Mouse (Mus musculus): ENCODE measurements around the gene Slc1a5.
A peak's percentile ranks its signal among the peaks of the same experiment; 100 is the strongest.

Slc1a5 gene

GRCm38 (mm10) chr7:16819794-16820193 lies 38.7 kb downstream of the Slc1a5 start:
- no peak for DNase-seq (ENCODE audit: low spot score in 2 of 2)

DNA sequence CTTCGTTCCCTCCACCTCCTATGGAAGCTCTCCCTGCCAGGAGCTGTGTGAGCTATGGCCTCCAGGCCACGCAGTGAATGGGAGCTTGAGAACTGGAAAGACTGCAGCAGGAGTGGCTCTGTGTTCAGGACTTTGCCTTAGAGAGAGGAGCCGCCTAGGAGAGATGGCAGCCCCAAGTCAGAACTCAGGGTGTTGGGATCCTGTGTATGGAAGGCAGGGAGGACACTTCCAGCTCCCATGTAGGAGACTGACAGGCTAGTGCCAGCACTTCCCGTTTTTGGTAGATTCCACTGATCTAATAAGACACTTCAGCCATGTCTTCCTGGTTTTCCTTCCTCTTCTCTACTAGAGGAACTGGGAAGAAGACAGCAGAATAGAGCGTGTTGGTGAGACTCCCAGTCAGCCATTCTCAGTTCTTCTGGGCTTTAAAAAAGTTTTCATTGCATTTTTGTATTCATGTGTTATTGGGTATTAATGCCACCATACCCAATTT lies 39.2 kb downstream of the Slc1a5 start:
- DNase-seq (ENCODE audit: low spot score in 2 of 2), result no peak

GRCm38 (mm10) chr7:16821091-16821490 lies 40.0 kb downstream of the Slc1a5 start:
- DNase-seq (ENCODE audit: low spot score in 2 of 2), result no peak

DNA sequence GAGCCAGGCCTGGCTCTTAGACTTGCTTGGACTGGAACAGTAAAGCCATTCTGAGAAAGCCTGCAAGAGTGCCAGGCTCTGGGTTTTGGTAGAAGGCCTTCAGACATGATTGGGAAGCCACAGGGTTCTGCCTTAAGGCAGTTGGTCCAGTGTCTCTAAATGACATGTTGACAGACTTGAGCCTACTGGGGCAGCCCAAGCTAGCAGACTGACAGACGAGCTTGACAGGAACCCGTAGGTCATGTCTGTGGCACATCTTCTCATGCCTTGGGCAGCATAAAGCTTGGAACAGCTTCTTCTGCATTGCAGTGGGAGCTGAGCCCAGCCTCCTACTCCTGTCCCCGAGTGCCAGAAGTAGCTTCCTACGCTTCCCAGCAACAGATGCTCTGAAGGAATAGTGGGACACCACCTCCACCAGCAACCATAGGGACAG lies 40.5 kb downstream of the Slc1a5 start:
- DNase-seq (ENCODE audit: low spot score in 2 of 2), result peak; percentile 81 to 89

- peak; percentile 85 to 90 for DNase-seq (ENCODE audit: low spot score in 2 of 2)
Measured at GRCm38 (mm10) chr7:16823734-16824133, 42.6 kb downstream of the Slc1a5 start.

DNA sequence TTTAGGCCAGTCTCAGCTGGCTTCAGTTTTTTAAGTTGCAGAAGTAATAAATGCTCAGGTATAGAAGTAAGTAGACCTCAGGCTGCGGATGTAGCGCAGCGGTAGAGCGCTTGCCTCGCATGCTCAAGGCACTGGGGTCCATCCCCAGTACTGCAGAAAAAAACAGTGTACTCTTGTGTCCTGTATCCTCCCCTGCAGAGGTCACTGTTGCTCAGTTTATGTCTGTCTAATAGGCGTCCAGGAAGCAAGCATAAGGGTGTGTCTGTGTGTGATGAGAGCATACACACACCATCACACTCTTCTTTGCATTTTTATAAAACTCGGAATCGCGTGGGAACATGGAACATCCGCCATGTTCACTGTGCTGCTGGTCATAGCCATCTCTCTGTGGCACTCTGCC lies 44.6 kb downstream of the Slc1a5 start:
- DNase-seq (ENCODE audit: low spot score in 2 of 2), result no peak

DNA sequence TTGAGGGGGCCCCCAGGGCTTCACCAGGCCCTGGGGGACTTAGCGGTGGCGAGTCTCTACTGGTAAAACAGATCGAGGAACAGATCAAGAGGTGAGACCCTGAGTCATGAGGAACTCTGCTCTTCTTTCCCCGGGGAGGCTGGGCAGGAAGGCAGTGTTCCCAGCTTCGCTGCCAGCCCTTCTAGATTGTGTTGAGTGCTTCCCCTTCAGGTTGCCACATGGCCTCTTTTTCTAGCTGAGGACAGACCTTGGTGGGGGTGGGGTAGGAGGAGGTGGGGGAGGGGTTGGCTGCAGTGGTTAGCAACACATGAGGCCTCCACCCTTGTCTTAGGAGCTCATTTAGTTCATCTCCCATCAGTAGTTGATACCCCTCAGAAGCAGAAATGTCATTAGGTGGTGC lies 45.4 kb downstream of the Slc1a5 start:
- DNase-seq (ENCODE audit: low spot score in 2 of 2), result no peak

DNA sequence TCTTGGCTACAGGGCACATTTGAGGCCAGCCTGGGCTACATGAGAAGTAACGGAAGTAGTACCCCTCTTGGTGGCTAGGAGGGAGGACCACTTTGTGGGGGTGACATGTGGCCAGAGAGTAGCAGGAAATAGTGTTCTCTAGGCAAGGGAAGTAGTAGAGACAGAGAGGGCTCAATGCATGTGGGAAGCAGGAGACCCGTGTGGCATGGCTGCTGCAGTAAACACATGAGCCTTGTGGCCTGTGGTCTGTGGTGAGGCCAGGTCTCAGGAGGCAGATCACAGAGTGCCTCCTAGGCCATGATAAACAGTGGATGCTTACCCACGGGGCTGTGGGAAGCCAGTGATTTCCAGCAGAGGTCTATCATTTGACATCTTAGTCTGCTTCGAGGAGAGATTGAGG lies 46.1 kb downstream of the Slc1a5 start:
- DNase-seq (ENCODE audit: low spot score in 2 of 2), result no peak

- no peak for DNase-seq (ENCODE audit: low spot score in 2 of 2)
Measured at GRCm38 (mm10) chr7:16830449-16830848, 49.3 kb downstream of the Slc1a5 start.

DNA sequence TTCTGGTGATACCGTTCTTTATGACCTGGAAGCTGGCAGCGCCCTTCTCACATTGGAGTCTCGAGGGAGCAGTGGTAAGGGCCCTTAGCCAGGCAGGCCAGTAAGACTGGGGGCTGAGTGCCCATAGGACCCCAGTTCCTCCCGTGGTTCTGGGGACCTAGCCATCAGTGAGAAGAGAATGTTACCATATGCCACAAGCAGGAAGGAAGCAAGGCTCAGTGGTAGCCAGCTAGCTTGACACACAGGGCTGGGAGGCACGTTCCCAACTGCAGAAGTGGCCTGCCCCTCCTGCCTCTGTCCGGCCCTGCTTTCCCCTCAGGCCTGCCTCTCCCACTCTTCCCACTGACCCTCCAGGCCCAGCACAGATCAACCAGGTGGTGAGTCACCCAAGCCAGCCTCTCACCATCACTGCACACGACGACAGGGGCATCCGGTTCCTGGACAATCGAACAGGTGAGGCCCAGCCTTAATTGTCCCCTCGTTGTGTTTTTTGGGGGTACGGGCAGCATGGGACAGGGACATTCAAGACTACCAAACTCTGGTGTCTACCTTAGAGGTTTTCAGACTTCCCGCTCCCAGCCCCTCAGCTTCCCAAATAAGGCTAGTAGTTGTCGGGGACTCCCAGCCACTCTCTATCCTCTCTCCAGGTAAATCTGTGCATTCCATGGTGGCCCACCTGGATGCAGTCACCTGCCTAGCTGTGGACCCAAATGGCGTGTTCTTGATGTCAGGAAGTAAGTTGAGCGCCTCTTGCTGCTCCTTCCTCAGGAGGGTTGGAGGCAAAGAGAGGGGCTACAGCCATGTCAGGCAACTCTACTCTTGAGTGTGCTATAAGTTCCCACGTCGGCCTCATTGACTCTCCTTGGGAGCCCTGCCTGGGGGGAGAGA lies 57.0 kb downstream of the Slc1a5 start:
- no peak for DNase-seq (ENCODE audit: low spot score in 2 of 2)

GRCm38 (mm10) chr7:16838804-16839426 lies 57.8 kb downstream of the Slc1a5 start:
- DNase-seq (ENCODE audit: low spot score in 2 of 2), result no peak

DNA sequence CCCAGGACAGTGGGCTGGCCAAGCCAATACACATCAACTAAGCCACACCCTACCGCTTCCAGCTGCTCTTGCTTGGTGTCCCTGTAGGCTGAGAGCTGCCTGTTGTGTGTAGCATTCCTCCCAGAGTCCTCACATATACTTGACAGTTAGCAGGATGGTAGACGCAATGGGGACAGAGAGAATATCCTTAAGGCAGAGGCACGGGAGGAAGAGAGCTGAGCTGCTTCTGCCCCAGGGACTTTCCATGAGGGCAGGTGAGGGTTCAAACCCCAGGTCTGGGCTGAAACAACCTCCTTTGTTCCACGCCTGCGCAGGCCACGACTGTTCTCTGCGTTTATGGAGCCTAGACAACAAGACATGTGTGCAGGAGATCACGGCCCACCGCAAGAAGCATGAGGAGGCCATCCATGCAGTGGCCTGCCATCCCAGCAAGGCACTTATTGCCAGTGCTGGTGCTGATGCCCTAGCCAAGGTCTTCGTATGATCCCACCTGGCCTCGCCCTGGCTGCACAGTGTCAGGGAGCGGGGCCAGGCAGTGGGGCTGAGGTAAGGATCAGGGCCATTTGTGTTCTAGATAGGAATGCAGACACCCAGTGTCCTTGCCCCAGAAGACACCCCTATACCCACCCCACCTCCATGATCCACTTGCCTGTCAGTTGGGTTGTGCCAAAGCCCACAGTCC lies 58.4 kb downstream of the Slc1a5 start:
- DNase-seq (ENCODE audit: low spot score in 2 of 2), result no peak

- no peak for DNase-seq (ENCODE audit: low spot score in 2 of 2)
Measured at GRCm38 (mm10) chr7:16840109-16840491, 59.0 kb downstream of the Slc1a5 start.

DNA sequence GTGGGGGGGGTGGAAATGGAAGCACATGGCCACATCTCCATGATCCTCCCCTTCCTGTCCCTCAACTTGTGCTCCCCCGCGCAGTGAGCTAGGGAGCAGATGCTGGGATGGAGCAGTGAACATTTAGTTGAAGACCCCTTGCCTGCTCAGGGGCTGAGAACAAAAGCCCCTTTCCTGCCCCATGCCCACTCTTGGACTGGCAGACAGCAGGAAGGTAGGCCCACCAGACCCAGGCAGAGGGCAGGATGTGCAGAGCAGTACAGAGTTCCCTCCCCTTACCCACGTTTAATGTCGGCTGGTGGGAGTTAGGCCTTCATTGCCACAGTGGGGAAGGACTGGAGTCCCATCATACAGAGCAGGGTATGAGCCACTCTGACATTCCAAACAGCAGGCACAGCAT lies 59.9 kb downstream of the Slc1a5 start:
- no peak for DNase-seq (ENCODE audit: low spot score in 2 of 2)

DNA sequence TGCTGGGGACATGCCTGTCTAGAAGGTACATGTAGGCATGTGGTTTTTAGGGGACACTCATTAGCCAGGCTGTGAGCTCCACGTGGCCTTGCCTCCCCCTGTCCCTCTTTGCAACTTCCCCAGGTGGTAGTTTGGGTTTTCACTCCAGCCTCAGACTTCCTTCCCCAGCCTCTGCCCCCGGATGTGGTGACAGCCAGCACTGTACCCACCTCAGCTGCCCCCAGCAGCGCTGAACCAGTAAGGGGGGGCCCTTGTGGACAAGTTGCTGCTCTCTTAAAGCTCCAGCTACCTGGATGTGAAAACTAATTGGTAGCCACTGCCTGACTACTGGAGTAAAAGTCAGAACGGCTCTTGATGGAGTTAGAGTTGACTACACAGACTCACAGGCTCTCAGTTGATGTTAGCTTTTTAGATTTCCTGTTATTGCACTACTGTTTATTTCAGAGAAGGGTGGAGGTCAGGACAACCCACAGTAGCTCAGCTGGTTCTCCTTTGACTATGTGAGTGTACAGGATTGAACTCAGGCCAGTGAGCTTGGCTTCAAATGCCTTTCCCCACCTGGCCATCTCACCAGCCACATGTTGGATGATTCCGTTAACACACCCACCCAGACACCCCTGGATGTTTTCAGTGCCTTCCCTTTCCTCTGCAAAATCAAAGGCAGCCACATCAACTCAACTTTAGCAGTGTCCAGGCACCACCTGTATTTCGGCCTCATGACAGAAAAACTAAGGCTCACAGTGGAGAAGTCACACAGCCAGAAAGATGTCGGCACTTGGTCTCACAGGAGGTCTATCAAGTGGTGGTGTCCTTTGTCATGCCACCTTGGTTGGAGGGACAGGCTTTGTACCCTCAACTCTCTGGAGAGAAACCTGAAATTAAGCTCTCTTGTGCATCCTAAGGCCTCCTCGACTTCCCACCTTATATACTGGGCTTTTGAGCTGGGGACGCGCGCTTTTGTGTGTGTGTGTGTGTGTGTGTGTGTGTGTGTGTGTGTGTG lies 60.7 kb downstream of the Slc1a5 start:
- no peak for DNase-seq (ENCODE audit: low spot score in 2 of 2)

DNA sequence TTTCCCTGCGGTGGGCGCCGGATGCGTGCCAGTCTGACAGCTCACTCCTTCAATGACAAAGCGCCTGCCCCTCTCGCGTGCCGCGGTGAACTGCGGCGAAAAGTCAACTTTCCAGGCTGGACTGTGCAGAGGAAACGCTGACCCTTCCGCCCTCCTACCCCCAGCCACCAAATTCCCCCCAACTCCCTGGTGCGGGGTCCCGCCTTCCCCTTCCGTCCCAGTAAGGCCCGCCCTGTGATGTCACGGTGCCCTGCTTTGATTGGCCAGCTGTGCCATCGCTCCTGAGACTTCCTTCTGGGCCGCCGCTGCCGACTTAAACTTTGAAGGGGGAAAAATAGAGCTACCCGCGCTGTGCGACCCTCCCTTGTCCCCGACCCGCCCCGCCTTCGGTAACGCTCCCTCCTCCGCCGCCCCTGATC lies 61.5 kb downstream of the Slc1a5 start, which contains the start of gene Prkd2:
Gene Prkd2 (plus strand): TSS at position 258 of the 419 bp plus-strand sequence.
- DNase-seq (ENCODE audit: low spot score in 2 of 2), result peak; percentile 85 to 89

- no peak for DNase-seq (ENCODE audit: low spot score in 2 of 2)
Measured at GRCm38 (mm10) chr7:16843441-16844171, 62.5 kb downstream of the Slc1a5 start.

GRCm38 (mm10) chr7:16844696-16845071 lies 63.5 kb downstream of the Slc1a5 start:
- no peak for DNase-seq (ENCODE audit: low spot score in 2 of 2)

DNA sequence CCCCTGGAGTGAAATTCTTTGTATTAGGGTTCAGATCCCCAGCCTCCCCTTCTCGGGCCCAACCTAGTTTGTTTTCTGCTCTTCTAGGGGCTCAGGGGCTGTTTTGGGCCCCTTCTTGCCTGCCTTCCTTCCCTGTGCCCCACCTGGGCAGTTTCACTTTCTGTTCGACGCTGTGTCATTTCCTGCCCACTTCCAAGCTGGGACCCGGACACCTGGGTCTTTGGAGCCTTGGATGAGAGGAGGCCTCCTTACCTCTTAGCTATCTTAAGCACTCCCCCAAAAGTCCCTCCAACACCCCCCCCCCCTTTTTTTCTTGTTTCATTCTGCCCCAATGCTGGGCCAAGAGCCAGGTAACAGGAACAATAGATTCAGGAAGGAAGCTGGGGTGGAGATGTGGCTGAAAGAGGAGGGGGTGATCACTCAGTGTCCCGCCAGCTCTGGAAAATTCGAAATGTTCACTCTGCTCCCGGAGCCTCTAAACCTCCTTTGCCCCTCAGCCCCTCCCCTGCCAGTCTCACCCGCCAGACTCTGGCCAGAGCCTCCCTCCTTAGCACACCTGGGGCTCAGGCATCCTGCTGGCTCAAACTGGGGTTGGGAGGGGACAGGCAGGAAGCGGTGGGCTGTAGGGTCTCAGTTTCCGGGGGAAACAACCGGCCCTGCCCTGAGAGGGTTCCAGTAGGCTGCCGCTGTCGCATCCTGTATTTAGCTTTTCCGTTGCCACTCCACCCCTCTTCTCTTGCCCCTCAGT lies 64.1 kb downstream of the Slc1a5 start:
- DNase-seq (ENCODE audit: low spot score in 2 of 2), result no peak

GRCm38 (mm10) chr7:16845820-16846167 lies 64.7 kb downstream of the Slc1a5 start:
- DNase-seq (ENCODE audit: low spot score in 2 of 2), result no peak

Data from frontal cortex, postnatal 36 days (tissue).